In genomic region chr11:74625333-74625732, GRCm38 (mm10) we compare ENCODE assay signal across 28 mouse cellular contexts. TPM values are rescaled to one million over a fixed set of nuclear protein-coding genes. Genes with fewer than 3 reads are reported as not detected.
DNase-seq lines count a peak whose midpoint lies in the region; ATAC-seq and TF ChIP-seq lines count a peak whose summit lies in the region.
"Had no signal": no experiment of that assay in that cellular context is flagged by ENCODE, and none has a peak within 500 bp of the region (broad histone marks: within the 10 kb centered on the region; RNA-seq: fewer than 3 reads in every experiment).

No protein-coding gene starts in this region.

- H3K4me3 ChIP-seq in liver, embryonic 12.5 days = no peak overlapping the region
- H3K4me3 ChIP-seq in liver, postnatal 0 days (ENCODE audit: low read depth, low read length) = no peak overlapping the region
- H3K4me3 ChIP-seq: embryonic facial prominence, embryonic 12.5 days; embryonic facial prominence, embryonic 15.5 days; gastrocnemius, adult 2 months; heart, embryonic 12.5 days; heart, embryonic 15.5 days had no signal

- no peak overlapping the region for H3K4me2 ChIP-seq in liver, embryonic 12.5 days
- H3K4me2 ChIP-seq in liver, postnatal 0 days (ENCODE audit: low read depth, low read length) = no peak overlapping the region
- H3K4me2 ChIP-seq: embryonic facial prominence, embryonic 12.5 days; embryonic facial prominence, embryonic 15.5 days; heart, embryonic 12.5 days; heart, embryonic 15.5 days; hindbrain, embryonic 14.5 days had no signal

- no peak overlapping the region for H3K9ac ChIP-seq in liver, embryonic 12.5 days
- no peak overlapping the region for H3K9ac ChIP-seq in liver, postnatal 0 days (replicated peaks)
- H3K9ac ChIP-seq: embryonic facial prominence, embryonic 12.5 days; embryonic facial prominence, embryonic 15.5 days; forebrain, postnatal 0 days; heart, embryonic 12.5 days; heart, embryonic 15.5 days; hindbrain, embryonic 14.5 days had no signal

- DNase-seq in liver, postnatal 0 days = no peak
- peak; percentile 83 for DNase-seq in 416B (ENCODE audit: low read depth)
- DNase-seq in urinary bladder, postnatal 14 days (ENCODE audit: low spot score) = no peak
- no peak for DNase-seq in ovary, postnatal 10 days (ENCODE audit: low spot score)
- DNase-seq: adrenal gland, postnatal 10 days; adrenal gland, postnatal 36 days; B cell, adult 2 months; cerebellum, adult 18-20 months; cerebellum, adult 9-10 months; cerebellum, postnatal 14 days; forebrain, postnatal 0 days; gastrocnemius, adult 2 months; gastrocnemius, postnatal 14 days; heart, adult 18-20 months; heart, postnatal 10 days; heart, postnatal 36 days had no signal

- no peak for ATAC-seq in liver, embryonic 12.5 days
- ATAC-seq in liver, postnatal 0 days = no peak
- ATAC-seq in hematopoietic stem cell, adult 5-6 weeks (replicated peaks in 1 of 2; ENCODE audit: insufficient read depth in 1 of 2, low FRiP score in 2 of 2, low TSS enrichment in 1 of 2, low read depth in 1 of 2, poor library complexity in 2 of 2, severe bottlenecking in 2 of 2) = peak; percentile 27 to 51; a peak in 2 of 4 replicates
- ATAC-seq: forebrain, embryonic 14.5 days; forebrain, postnatal 0 days; hindbrain, postnatal 0 days; Patski had no signal

- H3K27ac ChIP-seq in liver, embryonic 12.5 days = peak overlapping the region; percentile 97
- no peak overlapping the region for H3K27ac ChIP-seq in liver, postnatal 0 days (ENCODE audit: low read depth)
- H3K27ac ChIP-seq: embryonic facial prominence, embryonic 12.5 days; embryonic facial prominence, embryonic 15.5 days; gastrocnemius, adult 2 months; heart, embryonic 15.5 days; hindbrain, embryonic 14.5 days; hindbrain, postnatal 0 days had no signal

- peaks cover 54% of the 10 kb centered on the region for H3K4me1 ChIP-seq in liver, embryonic 12.5 days
- peaks cover 23% of the 10 kb centered on the region for H3K4me1 ChIP-seq in liver, postnatal 0 days (ENCODE audit: insufficient read depth)
- H3K4me1 ChIP-seq: embryonic facial prominence, embryonic 12.5 days; embryonic facial prominence, embryonic 15.5 days; heart, embryonic 15.5 days had no signal

- no peaks in the 10 kb centered on the region for H3K9me3 ChIP-seq in liver, embryonic 12.5 days (replicated peaks)
- no peaks in the 10 kb centered on the region for H3K9me3 ChIP-seq in liver, postnatal 0 days (ENCODE audit: low read length)
- H3K9me3 ChIP-seq: embryonic facial prominence, embryonic 12.5 days; embryonic facial prominence, embryonic 15.5 days; G1E; heart, embryonic 12.5 days; heart, embryonic 15.5 days had no signal

- peaks cover 10% of the 10 kb centered on the region for H3K27me3 ChIP-seq in liver, embryonic 12.5 days (replicated peaks)
- H3K27me3 ChIP-seq in liver, postnatal 0 days (ENCODE audit: insufficient read depth, low read length) = peaks cover 3% of the 10 kb centered on the region

- H3K36me3 ChIP-seq in liver, embryonic 12.5 days = peaks cover 74% of the 10 kb centered on the region
- H3K36me3 ChIP-seq in liver, postnatal 0 days (replicated peaks; ENCODE audit: insufficient read depth, low read length) = peaks cover 3% of the 10 kb centered on the region; the same call in 1 of the 2 replicates
- H3K36me3 ChIP-seq: embryonic facial prominence, embryonic 12.5 days; embryonic facial prominence, embryonic 15.5 days; G1E; heart, embryonic 12.5 days; heart, embryonic 15.5 days had no signal

- TF ChIP-seq CTCF in liver, postnatal 0 days (IDR thresholded peaks at IDR 0.05; ENCODE audit: low read depth) = no peak

- no peak for TF ChIP-seq EP300 in liver, postnatal 0 days (IDR thresholded peaks at IDR 0.05; ENCODE audit: low read depth)

RNA-seq across cellular contexts. Expression of gene Ccdc92b, which starts 5.9 kb away (rescaled TPM):
- 14.7 and 16.0 TPM in 2 replicates for polyA plus RNA-seq in liver, embryonic 12.5 days (2016; fragmentation: Nextera tagmentation; extraction: Ambion mirVana)
- polyA plus RNA-seq in liver, postnatal 0 days (2015; fragmentation: Nextera tagmentation; extraction: Ambion mirVana) = 2.2 and 2.6 TPM in 2 replicates
- 0.05 TPM in 1 of 2 replicates, not detected in the other for total RNA-seq in hematopoietic stem cell, adult 5-6 weeks (2017)
- total RNA-seq: CH12.LX had no signal
- polyA plus RNA-seq: G1E had no signal

RNA-seq across cellular contexts. Expression of gene Rap1gap2, which starts 14.6 kb away (rescaled TPM):
- polyA plus RNA-seq in liver, embryonic 12.5 days (2016; fragmentation: Nextera tagmentation; extraction: Ambion mirVana) = 0.96 and 1.4 TPM in 2 replicates
- 0.75 and 0.84 TPM in 2 replicates for polyA plus RNA-seq in liver, postnatal 0 days (2015; fragmentation: Nextera tagmentation; extraction: Ambion mirVana)
- 2.1 and 3.5 TPM in 2 replicates for total RNA-seq in hematopoietic stem cell, adult 5-6 weeks (2017)

RNA-seq across cellular contexts. Expression of gene Cluh, which starts 24.0 kb away (rescaled TPM):
- polyA plus RNA-seq in liver, embryonic 12.5 days (2016; fragmentation: Nextera tagmentation; extraction: Ambion mirVana) = 49.6 and 50.1 TPM in 2 replicates
- polyA plus RNA-seq in liver, postnatal 0 days (2015; fragmentation: Nextera tagmentation; extraction: Ambion mirVana) = 31.2 and 35.6 TPM in 2 replicates
- 27.5 and 30.9 TPM in 2 replicates for total RNA-seq in hematopoietic stem cell, adult 5-6 weeks (2017)

Comparison
In these comparisons a context has a peak if more than half of its experiments do, and no peak if none do; other contexts are left out.
1. ATAC-seq: peak in hematopoietic stem cell, adult 5-6 weeks (2 of 2); none in liver, embryonic 12.5 days (single experiment) and liver, postnatal 0 days (single experiment).